Mouse (Mus musculus): ENCODE results near the gene Wdr45.
"Not testable (repeated sequence)": the region's sequence is repeated elsewhere in the genome, so short reads cannot be mapped to it uniquely, and the experiment has no call there.

The Wdr45 gene

GRCm38 (mm10) chrX:7714135-7714899 lies at the start of gene Wdr45:
Wdr45 (plus strand) TSS chrX:7714333.
- DNase-seq (ENCODE audit: low spot score): peak; percentile 92

GRCm38 (mm10) chrX:7664791-7665190 lies 49.3 kb upstream of the Wdr45 start:
- DNase-seq (ENCODE audit: low spot score): no peak

- DNase-seq (ENCODE audit: low spot score): no peak
Observed at GRCm38 (mm10) chrX:7665739-7666502, 48.2 kb upstream of the Wdr45 start.

- peak; percentile 58 for DNase-seq (ENCODE audit: low spot score)
Observed at GRCm38 (mm10) chrX:7670390-7670881, 43.7 kb upstream of the Wdr45 start.

- peak; percentile 59 for DNase-seq (ENCODE audit: low spot score)
Observed at GRCm38 (mm10) chrX:7670921-7671623, 43.1 kb upstream of the Wdr45 start, which contains the start of gene Plp2. Plp2 (minus strand) TSS chrX:7671390.

GRCm38 (mm10) chrX:7672739-7673138 lies 41.4 kb upstream of the Wdr45 start:
- no peak for DNase-seq (ENCODE audit: low spot score)

- DNase-seq (ENCODE audit: low spot score): peak; percentile 50
Observed at GRCm38 (mm10) chrX:7673578-7674281, 40.4 kb upstream of the Wdr45 start.

- DNase-seq (ENCODE audit: low spot score): peak; percentile 21
Observed at GRCm38 (mm10) chrX:7674284-7675000, 39.7 kb upstream of the Wdr45 start.

- DNase-seq (ENCODE audit: low spot score): no peak
Observed at GRCm38 (mm10) chrX:7675001-7675380, 39.1 kb upstream of the Wdr45 start.

- no peak for DNase-seq (ENCODE audit: low spot score)
Observed at GRCm38 (mm10) chrX:7678986-7679385, 35.1 kb upstream of the Wdr45 start.

GRCm38 (mm10) chrX:7679405-7680056 lies 34.6 kb upstream of the Wdr45 start:
- DNase-seq (ENCODE audit: low spot score): peak; percentile 86

- no peak for DNase-seq (ENCODE audit: low spot score)
Observed at GRCm38 (mm10) chrX:7680057-7680412, 34.1 kb upstream of the Wdr45 start.

GRCm38 (mm10) chrX:7680864-7681263 lies 33.3 kb upstream of the Wdr45 start, which contains the start of gene Magix:
Magix (minus strand) TSS chrX:7681251.
- no peak for DNase-seq (ENCODE audit: low spot score)

GRCm38 (mm10) chrX:7688321-7688720 lies 25.8 kb upstream of the Wdr45 start:
- no peak for DNase-seq (ENCODE audit: low spot score)

GRCm38 (mm10) chrX:7690486-7690885 lies 23.6 kb upstream of the Wdr45 start:
- DNase-seq (ENCODE audit: low spot score): no peak

GRCm38 (mm10) chrX:7692862-7693261 lies 21.3 kb upstream of the Wdr45 start:
- no peak for DNase-seq (ENCODE audit: low spot score)

GRCm38 (mm10) chrX:7696520-7696919 lies 17.6 kb upstream of the Wdr45 start:
- no peak for DNase-seq (ENCODE audit: low spot score)

GRCm38 (mm10) chrX:7696954-7697381 lies 17.2 kb upstream of the Wdr45 start, which contains the start of gene Gpkow:
Gpkow (plus strand) TSS chrX:7697131.
- DNase-seq (ENCODE audit: low spot score): peak; percentile 84

GRCm38 (mm10) chrX:7713764-7714134 lies 384 bp upstream of the Wdr45 start:
- not testable (repeated sequence) for DNase-seq (ENCODE audit: low spot score)

GRCm38 (mm10) chrX:7716058-7716457 lies 1.9 kb downstream of the Wdr45 start:
- DNase-seq (ENCODE audit: low spot score): not testable (repeated sequence)

All from yolk sac, embryonic 10.5 days (tissue).